ENCODE assay signal across 32 mouse cellular contexts in the genomic region with DNA sequence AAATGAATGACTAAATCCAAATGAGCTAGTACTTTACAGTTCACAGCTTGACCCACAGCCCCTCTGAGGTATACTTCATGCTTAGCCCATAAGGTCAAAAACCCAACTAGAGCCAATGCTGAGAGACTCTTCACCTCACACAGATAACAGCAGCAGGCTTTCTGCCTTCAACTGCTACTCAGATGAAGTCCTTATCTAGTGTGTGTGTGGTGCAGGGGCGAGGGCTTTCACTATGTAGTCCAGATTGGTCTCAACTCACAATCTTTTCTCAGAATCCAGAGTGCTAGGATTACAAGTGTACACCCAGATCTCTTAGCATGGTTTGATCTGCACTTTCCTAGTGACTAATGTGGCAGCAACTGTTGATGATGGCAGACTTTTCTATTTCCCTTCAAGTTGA. TPM values are rescaled to one million over a fixed set of nuclear protein-coding genes. Genes with fewer than 3 reads are reported as not detected.
"Had no signal": no experiment of that assay in that cellular context is flagged by ENCODE, and none has a peak within 500 bp of the region (broad histone marks: within the 10 kb centered on the region; RNA-seq: fewer than 3 reads in every experiment).

No protein-coding gene starts in this region.

RNA-seq across cellular contexts. Expression of a gene that starts 9.7 kb away (rescaled TPM):
- total RNA-seq: megakaryocyte, adult 5-6 weeks; midbrain, postnatal 0 days; monocyte, adult 5-6 weeks had no signal
- polyA plus RNA-seq: limb, embryonic 10.5 days; limb, embryonic 11.5 days; limb, embryonic 12.5 days; limb, embryonic 13.5 days; limb, embryonic 15.5 days; liver, adult 2 months; liver, embryonic 11.5 days; liver, embryonic 12.5 days; liver, embryonic 13.5 days; liver, embryonic 15.5 days; liver, postnatal 0 days; lung, embryonic 14.5 days; macrophage; midbrain, embryonic 11.5 days; midbrain, embryonic 12.5 days; neural tube, embryonic 11.5 days had no signal

RNA-seq across cellular contexts. Expression of a gene that starts 56.1 kb away (rescaled TPM):
- total RNA-seq: left cerebral cortex, adult 8-10 months; left cerebral cortex, postnatal 10 days; left cerebral cortex, postnatal 4 days; megakaryocyte, adult 5-6 weeks; midbrain, postnatal 0 days; monocyte, adult 5-6 weeks had no signal
- polyA plus RNA-seq: limb, embryonic 10.5 days; limb, embryonic 11.5 days; limb, embryonic 12.5 days; limb, embryonic 13.5 days; limb, embryonic 15.5 days; liver, embryonic 11.5 days; liver, embryonic 12.5 days; liver, embryonic 13.5 days; liver, embryonic 14.5 days; liver, embryonic 15.5 days; liver, embryonic 16.5 days; liver, postnatal 0 days; lung, adult 2 months; lung, embryonic 14.5 days; lung, embryonic 15.5 days; lung, embryonic 16.5 days; macrophage; midbrain, embryonic 10.5 days; midbrain, embryonic 11.5 days; midbrain, embryonic 12.5 days; midbrain, embryonic 13.5 days; midbrain, embryonic 14.5 days; midbrain, embryonic 15.5 days; midbrain, embryonic 16.5 days; midbrain, postnatal 0 days; neural tube, embryonic 11.5 days had no signal
